Mouse (Mus musculus): ENCODE data around the gene Coq2.

The Coq2 gene

DNA sequence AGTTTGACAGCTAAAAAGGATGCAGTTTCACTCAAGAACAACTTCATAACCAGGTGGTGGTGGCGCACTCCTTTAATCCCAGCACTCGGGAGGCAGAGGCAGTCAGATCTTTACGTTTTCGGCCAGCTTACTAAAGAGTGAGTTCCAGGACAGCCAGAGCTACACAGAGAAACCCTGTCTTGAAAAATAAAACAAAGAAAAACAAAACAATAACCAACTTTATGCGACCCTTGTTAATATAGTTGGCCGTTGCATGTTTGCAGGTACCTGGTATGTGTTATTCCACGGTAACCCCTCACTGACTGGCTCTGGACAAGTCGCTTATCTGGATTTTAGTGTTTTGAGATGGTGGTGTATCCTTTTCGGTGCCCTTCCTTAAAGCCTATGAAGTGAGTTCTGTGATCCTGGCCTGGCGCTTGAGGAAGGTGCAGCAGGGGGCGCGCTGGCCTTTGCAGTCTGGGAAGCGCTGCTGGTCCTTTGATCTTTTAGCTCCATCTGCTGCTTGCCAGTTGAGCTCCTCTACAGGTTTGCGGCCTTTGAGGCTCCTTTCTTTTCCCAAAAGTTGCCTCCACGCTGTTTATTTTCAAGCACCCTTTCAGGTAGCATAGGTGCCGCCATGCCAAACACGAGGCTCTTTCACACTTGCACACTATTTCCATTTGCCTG, at the start of gene Coq2:
Gene Coq2 (minus strand): TSS at position 430 of the 666 bp plus-strand sequence.
- peak; percentile 93 for DNase-seq

DNA sequence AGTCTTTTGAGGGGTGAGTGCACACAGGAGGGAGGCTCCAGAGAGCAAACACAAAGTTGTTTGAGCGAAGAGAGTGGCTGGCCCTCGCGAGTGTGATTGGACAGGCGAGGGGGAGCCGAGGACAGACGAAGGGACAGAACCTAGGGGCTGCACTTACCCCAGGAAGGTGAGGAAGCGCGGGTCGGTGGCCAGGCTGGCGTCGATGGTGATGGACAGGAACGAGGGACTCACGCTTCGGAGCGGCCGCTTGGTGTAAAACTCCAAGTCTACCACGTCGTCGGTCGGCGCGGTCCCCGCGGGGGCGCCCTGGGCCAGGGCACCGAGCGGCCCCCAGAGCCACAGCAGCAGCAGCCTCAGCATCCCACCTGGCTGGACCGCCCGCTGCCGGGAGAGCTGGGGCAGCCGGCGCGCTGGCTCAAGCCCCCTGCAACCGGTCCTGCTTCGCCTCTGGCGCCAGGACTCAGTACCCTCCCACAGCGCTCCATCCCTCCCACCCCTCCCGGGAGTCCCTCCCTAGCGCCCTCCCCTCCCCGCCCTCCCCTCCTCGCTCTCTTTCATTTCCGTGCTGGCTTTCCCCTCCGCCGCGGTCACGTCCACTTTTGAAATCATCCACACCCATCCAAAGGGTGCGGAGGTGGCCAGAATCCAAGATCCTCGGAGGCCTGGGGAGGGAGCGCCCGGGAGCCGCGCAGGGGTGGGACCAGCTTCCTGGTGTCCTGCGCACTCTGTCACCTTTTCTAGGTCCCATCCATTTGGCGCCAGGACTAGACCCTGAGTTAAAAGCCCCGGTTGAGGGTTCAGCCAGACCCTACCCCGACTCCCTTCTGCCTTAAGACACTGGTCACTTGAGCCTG, 44.5 kb upstream of the Coq2 start, which contains the start of gene Hpse:
Gene Hpse (minus strand): TSS at position 482 of the 854 bp plus-strand sequence.
- DNase-seq = peak; percentile 9

DNA sequence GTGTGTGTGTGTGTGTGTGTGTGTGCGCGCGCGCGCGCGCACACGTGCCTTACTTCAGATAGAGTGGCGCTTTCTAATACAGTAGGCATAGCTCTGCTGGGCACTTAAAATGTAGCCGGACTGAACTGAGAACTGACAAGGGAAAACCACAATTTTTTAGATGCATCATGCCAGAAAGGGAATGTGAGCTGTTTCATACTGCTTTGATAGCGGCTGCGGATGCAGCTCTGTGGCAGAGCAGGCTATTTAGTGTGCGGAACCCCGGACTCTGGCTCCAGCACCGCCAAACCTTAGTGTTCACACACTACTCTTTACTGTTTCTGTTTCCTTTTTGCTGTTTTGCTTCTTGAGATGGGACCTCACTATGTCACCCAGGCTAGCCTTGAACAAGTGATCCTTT, 41.8 kb upstream of the Coq2 start:
- DNase-seq = no peak

GRCm38 (mm10) chr5:100711219-100711618, 36.3 kb upstream of the Coq2 start:
- DNase-seq = no peak

GRCm38 (mm10) chr5:100710012-100710411, 35.1 kb upstream of the Coq2 start:
- no peak for DNase-seq

DNA sequence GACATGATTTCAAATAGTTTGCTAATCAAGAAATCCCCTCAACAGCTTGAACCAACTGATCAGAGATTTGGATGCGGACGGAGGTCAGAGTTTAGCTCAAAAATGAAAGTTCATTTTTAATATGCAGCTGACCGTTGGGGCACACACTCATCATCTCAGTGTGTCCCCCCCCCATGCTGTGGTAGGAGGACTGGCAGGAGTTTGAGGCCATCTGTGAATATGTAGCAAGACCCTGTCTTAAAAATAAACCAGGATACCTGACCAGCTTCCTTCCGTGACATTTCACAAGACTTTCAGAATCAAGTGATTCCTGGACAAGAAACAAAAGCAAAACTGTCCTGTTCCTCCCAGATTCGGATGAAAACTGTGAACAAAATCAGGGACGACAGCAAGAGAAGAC, 34.1 kb upstream of the Coq2 start:
- no peak for DNase-seq

- peak; percentile 6 for DNase-seq
Observed at GRCm38 (mm10) chr5:100706675-100707074, 31.7 kb upstream of the Coq2 start.

DNA sequence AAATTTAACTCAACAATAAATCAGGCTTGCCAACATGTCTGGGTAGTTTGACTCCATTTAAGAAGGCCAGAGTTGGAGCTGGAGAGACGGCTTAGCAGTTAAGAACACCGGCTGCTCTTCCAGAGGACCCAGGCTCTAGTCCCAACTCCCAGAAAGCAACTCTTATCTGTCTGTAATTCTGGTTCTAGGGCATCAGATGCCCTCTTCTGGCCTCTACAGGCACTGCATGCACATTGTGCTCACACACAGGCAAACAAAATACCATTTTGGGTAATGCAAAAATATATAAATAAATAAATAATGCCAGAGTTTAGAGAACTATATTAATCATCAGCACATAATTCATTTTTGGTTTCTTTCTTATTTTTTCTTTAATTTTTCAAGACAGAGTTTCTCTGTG, 29.3 kb upstream of the Coq2 start:
- DNase-seq = no peak

GRCm38 (mm10) chr5:100702325-100702724, 27.4 kb upstream of the Coq2 start:
- no peak for DNase-seq

GRCm38 (mm10) chr5:100700861-100701620, 26.1 kb upstream of the Coq2 start:
- DNase-seq = no peak

GRCm38 (mm10) chr5:100697886-100698285, 22.9 kb upstream of the Coq2 start:
- DNase-seq = no peak

DNA sequence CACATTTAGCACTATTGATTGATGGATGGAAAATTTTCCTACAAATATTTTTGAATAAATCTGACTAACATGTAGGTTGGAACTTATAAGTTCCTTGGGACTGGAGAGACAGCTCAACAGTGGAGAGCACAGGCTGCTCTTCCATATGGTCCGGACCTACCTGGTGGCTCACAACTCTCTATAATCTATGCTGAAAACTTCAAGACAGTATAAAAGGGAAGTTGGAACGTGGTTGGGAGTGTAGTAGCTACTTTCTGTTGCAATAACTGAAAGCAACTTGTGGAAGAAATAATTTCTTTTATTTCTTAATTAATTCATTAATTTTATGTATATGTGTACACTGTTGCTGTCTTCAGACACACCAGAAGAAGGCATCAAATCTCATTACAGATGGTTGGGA, 22.5 kb upstream of the Coq2 start:
- no peak for DNase-seq

GRCm38 (mm10) chr5:100685631-100686030, 10.7 kb upstream of the Coq2 start:
- no peak for DNase-seq

GRCm38 (mm10) chr5:100680542-100680933, 5.6 kb upstream of the Coq2 start:
- DNase-seq = no peak

DNA sequence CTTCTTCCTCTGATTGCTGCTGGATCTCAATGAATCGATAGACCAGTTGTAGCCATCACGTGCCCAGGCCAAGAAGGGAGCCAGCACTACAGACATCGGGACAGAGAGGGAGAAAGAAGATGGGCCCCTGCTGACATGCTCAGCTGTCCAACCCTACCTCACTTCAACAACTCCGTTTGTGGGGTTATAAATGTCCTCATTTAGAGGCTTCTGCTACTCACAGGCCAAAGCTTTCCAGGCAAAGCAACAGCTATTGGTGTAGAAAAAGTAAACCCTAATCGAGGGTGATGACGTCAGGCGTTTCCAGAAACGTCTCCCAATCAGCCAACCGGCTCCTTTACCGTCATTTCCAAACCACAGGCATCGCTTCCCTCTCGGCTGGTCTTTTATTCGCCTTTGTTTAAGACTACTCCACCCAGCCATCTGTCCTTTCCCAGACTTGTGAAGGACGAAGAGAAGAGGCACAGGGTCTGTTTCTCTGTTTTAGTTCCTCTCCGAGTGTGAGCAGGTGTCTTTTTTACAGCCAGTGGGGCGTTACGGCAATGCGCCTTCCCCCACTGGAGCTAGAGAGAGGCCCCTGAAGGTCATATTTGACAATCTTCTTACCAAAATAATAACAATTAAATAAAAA, 5.1 kb upstream of the Coq2 start:
- DNase-seq = no peak

DNA sequence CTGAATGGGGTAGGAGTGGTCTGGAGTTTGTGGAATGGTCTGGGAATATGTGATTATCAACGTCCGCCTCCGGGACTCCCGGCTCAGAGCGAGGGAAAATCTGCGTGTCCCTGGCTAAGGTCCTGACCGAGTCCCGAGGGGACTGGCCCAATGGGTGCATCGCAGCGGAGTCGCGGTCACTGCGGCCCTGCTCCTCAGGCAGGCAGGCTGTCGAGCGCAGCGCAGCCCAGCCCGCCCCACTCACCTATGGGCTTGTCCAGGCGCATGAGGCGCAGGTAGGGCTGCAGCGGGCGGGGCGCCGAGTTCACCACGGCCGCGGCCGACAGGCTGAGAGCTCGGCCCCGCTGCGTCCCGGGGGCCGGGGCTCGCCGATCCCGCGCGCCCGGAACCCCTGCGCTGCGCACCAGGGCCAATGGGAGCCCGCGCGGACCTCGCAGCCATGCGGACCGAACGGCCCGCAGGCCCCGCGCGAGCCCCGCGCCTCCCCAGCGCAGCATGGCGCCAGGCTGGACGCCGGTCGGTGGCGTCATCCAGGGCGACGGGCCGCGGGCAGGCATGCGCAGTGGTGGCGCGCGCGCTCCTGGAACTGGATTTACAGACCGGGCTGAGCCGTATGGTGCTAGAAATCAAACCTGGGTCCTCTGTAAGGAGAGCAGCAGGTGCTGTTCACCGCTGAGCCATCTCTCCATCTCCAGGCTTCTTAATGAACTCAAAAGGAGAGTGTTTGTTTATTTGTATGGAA, 1.0 kb downstream of the Coq2 start:
- DNase-seq = peak; percentile 90

DNA sequence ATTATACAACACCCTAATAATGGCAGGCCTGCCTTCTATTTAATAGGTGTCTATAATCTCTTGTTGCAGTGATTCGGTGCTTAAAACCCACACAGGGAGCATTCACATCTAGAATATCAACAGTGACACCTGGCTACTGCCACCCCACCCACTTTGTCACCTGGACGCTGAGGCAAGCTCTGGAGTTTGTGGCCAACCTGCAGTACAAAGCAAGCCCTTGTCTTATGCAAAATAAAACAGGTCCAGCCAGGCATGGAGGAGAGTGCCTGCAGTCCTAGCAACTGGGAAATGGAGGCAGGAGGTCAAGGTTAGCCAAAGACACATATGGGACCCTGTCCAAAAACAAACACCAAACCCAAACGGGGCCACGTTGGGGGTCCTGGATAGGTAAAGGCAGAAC, 2.5 kb downstream of the Coq2 start:
- no peak for DNase-seq

DNA sequence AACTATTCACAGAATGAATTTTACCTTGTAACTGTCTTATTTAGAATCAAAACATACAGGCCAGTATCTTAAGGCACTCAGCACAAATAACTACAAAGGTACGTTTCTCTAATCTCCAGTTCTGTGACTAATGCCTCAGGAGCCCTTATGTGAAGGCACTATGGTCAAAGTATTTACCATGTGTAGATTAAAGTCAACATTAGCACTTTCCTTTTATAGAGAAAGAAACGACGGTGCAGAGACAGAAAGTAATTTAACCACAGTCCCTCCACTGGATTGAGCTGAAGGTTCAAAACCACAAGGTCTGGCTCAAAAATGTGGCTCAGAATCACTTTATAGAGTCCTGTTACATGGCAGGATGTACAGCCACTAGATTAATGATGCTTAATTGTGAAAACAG, 3.0 kb downstream of the Coq2 start:
- no peak for DNase-seq

- DNase-seq = peak; percentile 58
Observed at GRCm38 (mm10) chr5:100671398-100671797, 3.5 kb downstream of the Coq2 start.

DNA sequence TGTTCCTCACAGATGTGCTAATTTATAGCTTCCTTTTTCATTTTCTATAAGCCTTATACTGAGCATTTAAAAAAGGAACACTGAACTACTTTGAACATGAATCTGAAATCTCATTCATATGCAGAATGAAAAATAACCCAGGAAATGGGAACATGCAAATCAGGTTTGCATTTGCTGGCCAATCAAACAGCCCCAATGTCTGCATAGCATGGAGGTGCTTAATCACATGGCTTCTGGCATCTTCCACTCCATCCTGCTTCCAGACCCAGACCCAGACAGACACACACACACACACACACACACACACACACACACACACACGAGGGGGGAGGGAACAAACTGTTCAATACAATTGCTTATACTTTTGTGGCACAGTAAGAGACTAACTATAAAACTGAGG, 8.0 kb downstream of the Coq2 start:
- no peak for DNase-seq

DNA sequence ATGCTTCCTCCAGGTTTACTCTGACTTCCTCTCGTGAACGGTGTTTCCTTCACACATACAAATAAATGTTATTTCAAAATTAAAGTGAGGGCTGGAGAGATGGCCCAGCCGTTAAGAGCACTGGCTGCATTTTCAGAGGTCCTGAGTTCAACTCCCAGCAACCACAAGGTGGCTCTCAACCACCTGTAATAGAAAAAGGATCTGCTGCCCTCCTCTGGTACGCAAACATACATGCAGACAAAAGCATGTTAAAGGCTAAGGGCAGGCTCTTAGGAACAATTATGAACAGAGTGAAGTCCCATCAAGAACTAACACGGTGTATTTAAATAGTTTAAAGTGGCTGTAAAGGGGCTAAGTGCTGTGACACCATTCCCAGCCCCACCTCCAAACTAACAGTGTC, 11.1 kb downstream of the Coq2 start:
- DNase-seq = peak; percentile 61

DNA sequence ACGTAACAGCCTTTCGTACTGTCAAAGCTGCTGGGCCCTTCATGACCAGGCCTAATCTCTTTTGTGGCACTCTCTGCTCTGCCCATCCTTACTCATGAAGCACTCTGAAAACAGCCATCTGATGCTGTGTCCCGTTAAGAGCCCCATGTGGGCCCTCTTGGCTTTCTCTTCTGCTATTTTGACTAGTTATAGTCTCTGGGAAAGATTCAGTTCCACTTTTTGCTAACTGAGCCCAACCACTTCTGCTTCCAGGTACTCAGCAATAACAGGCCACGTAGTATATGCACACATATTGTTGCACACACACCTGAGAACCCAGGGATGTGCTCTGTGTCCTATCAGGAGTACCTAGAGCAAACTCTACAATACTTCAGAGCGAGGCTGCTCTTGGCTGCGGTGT, 11.9 kb downstream of the Coq2 start:
- DNase-seq = no peak
